Mouse (Mus musculus) forebrain, embryonic 16.5 days (tissue): ENCODE results near the gene Gpc6. TPM values are rescaled to one million over a fixed set of nuclear protein-coding genes. Genes with fewer than 3 reads are reported as not detected.

Source experiments
- ATAC-seq: fragments of 200-750 bp; cut with Nextera tagmentation; 2 replicates; pipeline ENCODE4 v1.8.0; 2017; ENCODE audit warnings: mild to moderate bottlenecking, moderate library complexity
- H3K27ac ChIP-seq: fragments of 300-500 bp; sonication (generic); 2 replicates; pipeline ENCODE4 v1.5.1; 2014; ENCODE audit warnings: low read length, control low read depth
- H3K27me3 ChIP-seq: fragments of 300-500 bp; sonication (generic); replicated peaks from 2 replicates; pipeline ENCODE4 v1.6.1; 2014; ENCODE audit warnings: low read length; ENCODE audit not compliant: control insufficient read depth, insufficient read depth
- H3K36me3 ChIP-seq: fragments of 300-500 bp; sonication (generic); 2 replicates; pipeline ENCODE4 v1.6.1; 2014; ENCODE audit not compliant: control insufficient read depth, insufficient read depth
- H3K4me1 ChIP-seq: fragments of 300-500 bp; sonication (generic); replicated peaks from 2 replicates; pipeline ENCODE4 v1.6.1; 2014; ENCODE audit warnings: low read length; ENCODE audit not compliant: control insufficient read depth, insufficient read depth
- H3K4me2 ChIP-seq: fragments of 300-500 bp; sonication (generic); 2 replicates; pipeline ENCODE4 v1.6.1; 2014; ENCODE audit warnings: mild to moderate bottlenecking, low read length, control low read depth
- H3K4me3 ChIP-seq: fragments of 300-500 bp; sonication (generic); replicated peaks from 2 replicates; pipeline ENCODE4 v1.5.1; 2014; ENCODE audit warnings: mild to moderate bottlenecking, low read length, control low read depth
- H3K9ac ChIP-seq: fragments of 300-500 bp; sonication (generic); replicated peaks from 2 replicates; pipeline ENCODE4 v1.6.1; 2014; ENCODE audit warnings: low read depth, low read length, control low read depth
- H3K9me3 ChIP-seq: fragments of 300-500 bp; sonication (generic); 2 replicates; pipeline ENCODE4 v1.6.1; 2016; ENCODE audit warnings: low read length; ENCODE audit not compliant: control insufficient read depth
- WGBS: fragments of 180-500 bp; shearing (Covaris S2); extraction: QIAGEN DNeasy Blood & Tissue Kit; methylation state at CpG from one replicate; pipeline ENCODE4 v1.1.7; 2014; 5-methylcytosine and 5-hydroxymethylcytosine counted together
- polyA plus RNA-seq: library from polyadenylated mRNA; unstranded; fragments of >200 nt; fragmentation: Nextera tagmentation; extraction: Ambion mirVana; gene quantifications from 2 replicates; pipeline ENCODE4 v1.2.1, GENCODE M21; 2015

Gene Gpc6
- polyA plus RNA-seq, 1 experiment from 2014 or later = 18.2 TPM

DNA sequence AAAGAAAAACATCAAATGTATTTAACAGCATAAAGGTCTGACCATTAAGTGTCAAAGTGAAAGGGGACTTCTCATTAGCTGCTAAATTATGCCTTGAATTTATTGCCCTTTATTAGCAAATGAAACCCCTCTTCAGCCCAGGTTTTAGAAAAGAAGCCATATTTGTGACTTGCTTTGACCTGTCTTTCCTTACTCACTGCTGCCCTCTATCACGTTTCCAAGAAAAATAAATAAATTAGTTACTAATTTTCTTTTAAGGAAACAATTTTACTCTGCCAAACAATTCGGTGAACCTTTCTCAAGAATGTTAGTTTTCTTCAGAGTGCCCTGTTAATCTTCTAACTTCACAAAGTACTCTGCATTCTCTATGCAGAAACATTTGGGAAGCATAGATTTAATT is 964.5 kb downstream of the Gpc6 start:
- no peak for ATAC-seq
- no peaks in the 10 kb centered on the region for H3K27me3 ChIP-seq
- no peak overlapping the region for H3K4me3 ChIP-seq
- peaks cover 5% of the 10 kb centered on the region; the same call in 1 of the 2 replicates for H3K4me1 ChIP-seq
- WGBS = 51% methylated on average over 2 of the region's 2 CpGs
- H3K9me3 ChIP-seq = no peaks in the 10 kb centered on the region
- no peak overlapping the region for H3K4me2 ChIP-seq
- H3K27ac ChIP-seq = no peak overlapping the region
- no peaks in the 10 kb centered on the region for H3K36me3 ChIP-seq
- no peak overlapping the region for H3K9ac ChIP-seq

DNA sequence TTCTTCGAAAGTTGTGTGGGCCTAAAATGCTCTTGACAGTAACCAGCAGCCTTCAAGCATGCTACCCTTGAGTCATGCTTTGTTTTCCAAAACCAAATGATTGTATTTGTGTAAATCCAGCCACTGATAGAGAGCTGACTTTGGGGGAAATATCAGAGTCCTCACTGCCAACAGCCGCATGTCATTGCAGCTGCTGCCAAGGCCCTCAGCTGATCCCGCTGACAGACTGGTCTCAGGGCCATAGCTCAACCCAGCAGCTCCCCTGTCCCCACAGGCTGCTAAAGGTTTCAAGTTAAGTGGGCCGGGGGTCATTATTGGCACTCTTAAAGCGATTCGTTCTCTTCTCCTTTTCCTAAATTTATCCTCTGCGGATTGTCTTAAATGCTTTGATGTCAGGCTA is 966.3 kb downstream of the Gpc6 start:
- WGBS = 71% methylated on average over 7 of the region's 7 CpGs
- Histone ChIP-seq H3K4me3 (no peak overlapping the region), H3K9me3 (no peaks in the 10 kb centered on the region), H3K4me1 (peaks cover 11% of the 10 kb centered on the region; the same call in 1 of the 2 replicates), H3K9ac (no peak overlapping the region), H3K36me3 (no peaks in the 10 kb centered on the region), H3K27ac (no peak overlapping the region), H3K4me2 (no peak overlapping the region), H3K27me3 (no peaks in the 10 kb centered on the region)
- ATAC-seq = no peak

DNA sequence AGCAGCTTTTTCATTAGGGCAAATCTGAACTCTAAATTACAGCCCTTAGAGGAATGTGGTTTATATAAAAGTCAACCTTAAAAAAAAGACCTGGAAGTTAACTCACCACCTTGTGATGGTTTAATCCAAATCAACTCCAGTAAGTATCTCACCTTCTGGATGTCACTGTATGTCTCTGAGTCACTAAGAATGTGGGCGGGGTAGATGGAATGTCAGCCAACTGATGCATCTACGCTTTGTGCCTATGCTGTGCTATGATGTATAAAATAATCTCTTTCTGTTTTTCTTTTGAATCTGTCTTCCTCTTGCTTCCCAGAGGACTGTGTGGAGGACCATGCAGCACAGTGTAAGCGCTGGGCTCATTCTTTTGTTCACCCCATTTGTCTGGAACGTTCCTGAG is 966.9 kb downstream of the Gpc6 start:
- H3K36me3 ChIP-seq = no peaks in the 10 kb centered on the region
- no peak overlapping the region for H3K4me3 ChIP-seq
- no peak overlapping the region for H3K4me2 ChIP-seq
- H3K9ac ChIP-seq = no peak overlapping the region
- WGBS = 87% methylated on average over 4 of the region's 4 CpGs
- no peak overlapping the region for H3K27ac ChIP-seq
- no peaks in the 10 kb centered on the region for H3K9me3 ChIP-seq
- H3K4me1 ChIP-seq = peaks cover 11% of the 10 kb centered on the region; the same call in 1 of the 2 replicates
- no peaks in the 10 kb centered on the region for H3K27me3 ChIP-seq
- ATAC-seq = no peak

DNA sequence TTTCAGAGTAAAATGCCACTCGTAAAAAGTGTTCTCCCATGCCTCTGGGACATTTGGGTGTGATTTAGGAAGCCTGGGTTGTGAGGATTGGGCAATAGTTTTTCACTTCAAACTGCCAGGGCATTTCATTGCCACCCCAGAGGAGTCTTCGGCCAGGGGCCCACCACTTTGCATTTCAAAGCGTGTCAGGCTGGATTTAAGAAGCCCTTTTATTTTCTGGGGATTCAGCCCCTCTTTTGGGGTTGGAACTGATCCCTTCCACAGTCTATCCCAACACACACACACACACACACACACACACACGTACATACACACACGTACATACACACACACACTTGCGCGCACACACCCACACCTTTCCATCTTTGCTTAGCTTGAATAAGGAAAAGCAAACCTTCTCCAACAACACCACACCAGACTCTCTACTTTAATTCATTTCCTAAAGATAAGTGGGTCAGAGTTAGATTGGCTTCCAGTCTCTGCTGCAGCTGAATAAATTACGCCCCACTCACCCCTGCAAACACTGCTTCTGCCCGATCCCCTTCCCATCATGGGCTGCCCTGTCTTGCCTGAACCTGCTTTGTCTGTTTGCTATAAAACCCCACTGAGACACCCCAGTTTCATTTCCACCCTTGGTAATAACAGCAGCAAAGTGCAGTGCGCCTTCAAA is 969.9 kb downstream of the Gpc6 start:
- Histone ChIP-seq H3K27ac (no peak overlapping the region), H3K4me3 (peak overlapping the region; percentile 1), H3K4me1 (peaks cover 11% of the 10 kb centered on the region; the same call in 1 of the 2 replicates), H3K9me3 (no peaks in the 10 kb centered on the region), H3K27me3 (no peaks in the 10 kb centered on the region), H3K9ac (no peak overlapping the region), H3K4me2 (peak overlapping the region; percentile 12), H3K36me3 (no peaks in the 10 kb centered on the region)
- peak; percentile 79 for ATAC-seq
- WGBS = 44% methylated on average over 10 of the region's 10 CpGs

DNA sequence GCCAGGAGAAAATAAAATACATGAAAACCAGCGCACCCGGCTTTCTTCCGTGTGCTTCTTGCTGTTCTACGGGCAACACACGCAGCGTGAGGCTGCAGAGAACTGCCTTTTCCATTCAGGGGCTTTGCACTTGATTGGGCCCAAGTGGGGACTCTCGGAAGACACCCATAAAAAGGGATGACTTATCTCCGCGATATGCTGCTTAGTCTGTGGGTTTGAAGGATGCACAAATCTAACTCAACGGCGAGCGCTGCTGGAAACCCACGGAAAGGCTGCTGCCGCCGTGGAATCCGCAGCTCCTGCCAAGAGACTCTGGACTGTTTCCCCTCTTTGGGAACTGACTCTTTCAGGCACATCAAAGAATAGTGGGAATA is 970.4 kb downstream of the Gpc6 start:
- Histone ChIP-seq H3K4me2 (peak overlapping the region; percentile 12), H3K9me3 (no peaks in the 10 kb centered on the region), H3K27ac (no peak overlapping the region), H3K4me3 (peak overlapping the region; percentile 1), H3K4me1 (peaks cover 11% of the 10 kb centered on the region; the same call in 1 of the 2 replicates), H3K36me3 (no peaks in the 10 kb centered on the region), H3K27me3 (no peaks in the 10 kb centered on the region), H3K9ac (no peak overlapping the region)
- peak; percentile 40 for ATAC-seq
- WGBS = 54% methylated on average over 16 of the region's 16 CpGs

DNA sequence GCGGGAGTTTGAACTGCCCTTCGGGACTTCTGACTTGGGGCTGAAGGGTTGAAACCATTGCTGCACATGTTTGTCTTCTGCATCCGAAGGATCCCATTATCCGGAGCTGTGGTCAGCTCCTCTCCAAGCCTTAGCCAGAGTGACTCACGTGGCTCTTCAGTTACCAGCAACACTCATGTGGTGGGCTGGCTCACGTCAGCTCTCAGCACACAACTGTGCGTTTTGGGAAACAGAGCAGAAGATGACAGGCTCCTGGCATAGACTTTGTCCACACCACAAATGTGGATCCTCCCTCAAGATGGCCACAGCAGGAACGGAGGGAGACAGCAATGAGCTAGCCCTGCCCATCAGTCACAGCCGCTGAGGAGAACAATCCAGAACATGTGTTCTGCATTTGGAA is 979.2 kb downstream of the Gpc6 start:
- no peak for ATAC-seq

DNA sequence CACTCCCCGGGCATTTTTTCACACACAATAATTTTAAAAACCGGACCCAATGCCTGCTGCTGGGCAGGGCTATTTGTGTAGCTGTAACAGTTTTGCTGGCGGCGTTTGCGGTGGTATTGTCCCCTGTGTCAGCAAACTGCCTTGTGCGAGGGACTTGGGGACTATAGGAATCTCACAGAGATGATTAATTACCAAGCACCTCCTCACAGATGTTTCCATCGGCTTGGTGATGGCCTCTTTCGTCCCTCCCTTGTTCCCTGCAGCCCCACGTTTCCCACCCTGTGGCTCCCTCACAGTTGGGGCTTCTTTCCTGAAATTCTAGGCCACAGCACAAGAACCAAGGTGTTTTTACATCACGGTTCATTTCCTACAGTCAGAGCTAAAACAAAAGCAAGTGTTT is 980.6 kb downstream of the Gpc6 start:
- Histone ChIP-seq H3K27me3 (no peaks in the 10 kb centered on the region), H3K9me3 (no peaks in the 10 kb centered on the region), H3K27ac (no peak overlapping the region), H3K9ac (no peak overlapping the region), H3K36me3 (no peaks in the 10 kb centered on the region), H3K4me2 (no peak overlapping the region), H3K4me1 (peaks cover 10% of the 10 kb centered on the region), H3K4me3 (no peak overlapping the region)
- no peak for ATAC-seq
- WGBS = 22% methylated on average over 10 of the region's 10 CpGs

More for the DNA sequence above, 979.2 kb downstream of the Gpc6 start:
- Histone ChIP-seq H3K9ac (no peak overlapping the region), H3K27ac (no peak overlapping the region), H3K36me3 (no peaks in the 10 kb centered on the region), H3K4me2 (no peak overlapping the region), H3K9me3 (no peaks in the 10 kb centered on the region), H3K4me1 (peaks cover 10% of the 10 kb centered on the region), H3K27me3 (no peaks in the 10 kb centered on the region), H3K4me3 (no peak overlapping the region)
- 90% methylated on average over 9 of the region's 9 CpGs for WGBS

DNA sequence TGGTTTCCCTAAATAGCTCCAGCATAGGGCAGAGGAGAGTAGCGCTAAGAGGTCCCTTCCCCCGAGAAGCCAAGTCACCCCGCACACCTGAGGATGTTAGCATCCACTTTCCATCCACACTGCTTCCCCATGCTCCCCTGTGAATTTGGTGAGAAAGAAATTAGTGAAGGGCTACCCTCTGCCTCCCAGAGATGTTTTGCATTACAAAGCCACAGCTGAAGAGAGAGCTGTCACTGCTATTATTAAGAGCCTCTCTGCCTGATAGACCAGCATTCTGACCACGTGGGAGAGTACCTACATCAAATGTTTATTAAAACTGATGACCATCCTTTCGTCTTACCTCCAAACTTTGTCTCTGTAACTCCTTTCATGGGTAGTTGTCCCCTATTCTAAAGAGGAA is 981.2 kb downstream of the Gpc6 start:
- Histone ChIP-seq H3K4me1 (peaks cover 10% of the 10 kb centered on the region), H3K4me3 (no peak overlapping the region), H3K27ac (no peak overlapping the region), H3K27me3 (no peaks in the 10 kb centered on the region), H3K36me3 (no peaks in the 10 kb centered on the region), H3K4me2 (no peak overlapping the region), H3K9me3 (no peaks in the 10 kb centered on the region), H3K9ac (no peak overlapping the region)
- ATAC-seq = 0 out of 2 replicates have a peak, but pooled peaks have one; percentile 41
- 34% methylated on average over 5 of the region's 5 CpGs for WGBS

DNA sequence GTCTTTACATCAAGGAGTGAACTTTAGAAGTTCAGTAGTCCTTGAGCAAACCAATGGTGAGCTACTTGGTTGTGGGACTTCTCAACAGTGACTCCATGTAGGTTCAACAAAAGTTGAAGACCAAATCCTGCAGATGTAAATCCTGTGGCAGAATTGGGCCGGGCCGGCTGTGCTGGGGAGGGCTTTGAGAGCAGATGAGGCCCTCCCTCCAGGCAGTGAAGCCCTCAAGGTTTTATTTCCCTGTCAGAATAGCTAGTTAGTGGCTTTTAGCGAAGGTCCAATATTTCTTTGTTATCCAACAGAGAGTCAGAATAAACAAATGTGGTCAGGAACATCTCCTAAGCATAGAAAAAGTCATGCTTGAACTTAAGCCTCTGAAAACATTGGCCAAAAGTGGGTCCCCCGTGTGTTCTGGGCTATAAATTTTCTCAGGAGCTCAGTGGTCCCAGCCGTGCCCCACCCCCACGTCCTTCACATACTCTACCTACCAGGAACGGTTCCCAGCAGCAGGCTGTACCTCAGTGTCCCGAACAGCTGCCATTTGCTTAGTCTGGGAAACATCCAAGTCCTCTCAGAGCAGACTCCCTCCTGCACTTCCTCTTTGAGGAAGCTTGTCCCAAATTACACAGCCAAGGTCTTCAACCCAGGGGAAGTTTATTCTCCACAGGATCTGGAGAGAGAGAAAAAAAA is 983.3 kb downstream of the Gpc6 start:
- H3K4me3 ChIP-seq = no peak overlapping the region
- H3K9ac ChIP-seq = no peak overlapping the region
- no peaks in the 10 kb centered on the region for H3K36me3 ChIP-seq
- no peaks in the 10 kb centered on the region for H3K9me3 ChIP-seq
- WGBS = 82% methylated on average over 8 of the region's 8 CpGs
- peaks cover 10% of the 10 kb centered on the region for H3K4me1 ChIP-seq
- no peak overlapping the region for H3K27ac ChIP-seq
- no peak overlapping the region for H3K4me2 ChIP-seq
- H3K27me3 ChIP-seq = no peaks in the 10 kb centered on the region
- no peak for ATAC-seq
